In genomic region chr15:78036586-78036985, GRCm38 (mm10) we compare ENCODE assay signal across 22 mouse cellular contexts.
DNase-seq lines count a peak whose midpoint lies in the region; ATAC-seq and TF ChIP-seq lines count a peak whose summit lies in the region.
"Had no signal": no experiment of that assay in that cellular context is flagged by ENCODE, and none has a peak within 500 bp of the region (broad histone marks: within the 10 kb centered on the region; RNA-seq: fewer than 3 reads in every experiment).

No protein-coding gene starts in this region.

- H3K9ac ChIP-seq in midbrain, postnatal 0 days (replicated peaks; ENCODE audit: low read length, poor library complexity, severe bottlenecking) = no peak overlapping the region
- no peak overlapping the region for H3K9ac ChIP-seq in midbrain, embryonic 16.5 days (ENCODE audit: low read depth, low read length)
- H3K9ac ChIP-seq: forebrain, embryonic 15.5 days; heart, embryonic 15.5 days; liver, embryonic 15.5 days; midbrain, embryonic 15.5 days had no signal

- intact Hi-C loops in left cerebral cortex, adult 2 months (cut with DNase I) = no loop called here

- 81% methylated on average over 2 of the region's 2 CpGs for WGBS in midbrain, postnatal 0 days
- 57% methylated on average over 2 of the region's 2 CpGs for WGBS in midbrain, embryonic 16.5 days

- no peak overlapping the region for H3K4me2 ChIP-seq in midbrain, postnatal 0 days (ENCODE audit: low read depth, low read length, poor library complexity, severe bottlenecking)
- no peak overlapping the region for H3K4me2 ChIP-seq in midbrain, embryonic 16.5 days (ENCODE audit: low read length)
- H3K4me2 ChIP-seq: forebrain, embryonic 15.5 days; heart, embryonic 15.5 days; liver, embryonic 15.5 days; midbrain, embryonic 15.5 days had no signal

- DNase-seq in gastrocnemius, postnatal 10 days = peak; percentile 35
- no peak for DNase-seq in gastrocnemius, postnatal 25 days
- peak; percentile 77 for DNase-seq in midbrain, postnatal 0 days (ENCODE audit: low spot score)
- DNase-seq in cerebellum, adult 8-10 months = peak; percentile 92
- peak; percentile 90 to 92 for DNase-seq in cerebellum, postnatal 36 days
- no peak for DNase-seq in ovary, postnatal 10 days (ENCODE audit: low spot score)
- DNase-seq in left cerebral cortex, adult 2 months (ENCODE audit: extremely low spot score in 1 of 2, low spot score in 2 of 2) = no peak
- DNase-seq: adrenal gland, postnatal 36 days; heart, postnatal 36 days; kidney, adult 18-20 months; layer of hippocampus, adult 9-11 months; liver; thymus, adult 18-20 months had no signal

- ATAC-seq in midbrain, postnatal 0 days (ENCODE audit: low FRiP score) = no peak; the same call in 1 of the 2 replicates
- ATAC-seq in midbrain, embryonic 16.5 days = no peak
- ATAC-seq: forebrain, embryonic 15.5 days; midbrain, embryonic 15.5 days had no signal

- H3K27me3 ChIP-seq in midbrain, postnatal 0 days (ENCODE audit: insufficient read depth, low read length) = no peaks in the 10 kb centered on the region
- no peaks in the 10 kb centered on the region for H3K27me3 ChIP-seq in midbrain, embryonic 16.5 days (ENCODE audit: control insufficient read depth, insufficient read depth, low read depth, low read length)
- H3K27me3 ChIP-seq: forebrain, embryonic 15.5 days; heart, embryonic 15.5 days; liver, embryonic 15.5 days; midbrain, embryonic 15.5 days had no signal

- H3K27ac ChIP-seq in midbrain, postnatal 0 days (ENCODE audit: low read depth, low read length) = no peak overlapping the region
- no peak overlapping the region for H3K27ac ChIP-seq in midbrain, embryonic 16.5 days (ENCODE audit: low read length)
- no peak overlapping the region for H3K27ac ChIP-seq in left cerebral cortex, adult 2 months
- H3K27ac ChIP-seq: embryonic facial prominence, embryonic 10.5 days; forebrain, embryonic 15.5 days; heart, embryonic 15.5 days; kidney, postnatal 0 days; limb, embryonic 10.5 days; liver, embryonic 15.5 days; macrophage; midbrain, embryonic 15.5 days had no signal

- H3K4me1 ChIP-seq in midbrain, postnatal 0 days (ENCODE audit: insufficient read depth, low read length) = no peaks in the 10 kb centered on the region
- no peaks in the 10 kb centered on the region for H3K4me1 ChIP-seq in midbrain, embryonic 16.5 days (ENCODE audit: control insufficient read depth, insufficient read depth, low read length)
- H3K4me1 ChIP-seq: embryonic facial prominence, embryonic 10.5 days; forebrain, embryonic 15.5 days; heart, embryonic 15.5 days; liver, embryonic 15.5 days; midbrain, embryonic 15.5 days had no signal

- H3K36me3 ChIP-seq in midbrain, postnatal 0 days (ENCODE audit: insufficient read depth, low read length) = no peaks in the 10 kb centered on the region
- no peaks in the 10 kb centered on the region for H3K36me3 ChIP-seq in midbrain, embryonic 16.5 days (ENCODE audit: control insufficient read depth, insufficient read depth, low read length)
- H3K36me3 ChIP-seq: embryonic facial prominence, embryonic 10.5 days; forebrain, embryonic 15.5 days; heart, embryonic 15.5 days; limb, embryonic 10.5 days; liver, embryonic 15.5 days; midbrain, embryonic 15.5 days had no signal

- H3K4me3 ChIP-seq in midbrain, postnatal 0 days (ENCODE audit: low read depth, low read length) = no peak overlapping the region
- H3K4me3 ChIP-seq in midbrain, embryonic 16.5 days (ENCODE audit: low read depth, low read length) = no peak overlapping the region
- H3K4me3 ChIP-seq in left cerebral cortex, adult 2 months = no peak overlapping the region
- H3K4me3 ChIP-seq: embryonic facial prominence, embryonic 10.5 days; forebrain, embryonic 15.5 days; heart, embryonic 15.5 days; limb, embryonic 10.5 days; liver, embryonic 15.5 days; midbrain, embryonic 15.5 days had no signal

- no peak for TF ChIP-seq CTCF in midbrain, postnatal 0 days (IDR thresholded peaks at IDR 0.05)
- no peak for TF ChIP-seq CTCF in left cerebral cortex, adult 2 months (IDR thresholded peaks at IDR 0.05)

- no peaks in the 10 kb centered on the region for H3K9me3 ChIP-seq in midbrain, postnatal 0 days (ENCODE audit: low read length)
- no peaks in the 10 kb centered on the region for H3K9me3 ChIP-seq in midbrain, embryonic 16.5 days (replicated peaks; ENCODE audit: control insufficient read depth, low read length, poor library complexity, severe bottlenecking)
- H3K9me3 ChIP-seq: embryonic facial prominence, embryonic 10.5 days; forebrain, embryonic 15.5 days; heart, embryonic 15.5 days; limb, embryonic 10.5 days; liver, embryonic 15.5 days; midbrain, embryonic 15.5 days had no signal

Comparison
In these comparisons a context has a peak if more than half of its experiments do, and no peak if none do; other contexts are left out.
1. DNase-seq: peak in gastrocnemius, postnatal 10 days (single experiment), midbrain, postnatal 0 days (single experiment), cerebellum, adult 8-10 months (single experiment) and cerebellum, postnatal 36 days (2 of 2); none in gastrocnemius, postnatal 25 days (single experiment), ovary, postnatal 10 days (single experiment) and left cerebral cortex, adult 2 months (0 of 2).